ENCODE assay signal across 9 mouse cellular contexts in the genomic region with DNA sequence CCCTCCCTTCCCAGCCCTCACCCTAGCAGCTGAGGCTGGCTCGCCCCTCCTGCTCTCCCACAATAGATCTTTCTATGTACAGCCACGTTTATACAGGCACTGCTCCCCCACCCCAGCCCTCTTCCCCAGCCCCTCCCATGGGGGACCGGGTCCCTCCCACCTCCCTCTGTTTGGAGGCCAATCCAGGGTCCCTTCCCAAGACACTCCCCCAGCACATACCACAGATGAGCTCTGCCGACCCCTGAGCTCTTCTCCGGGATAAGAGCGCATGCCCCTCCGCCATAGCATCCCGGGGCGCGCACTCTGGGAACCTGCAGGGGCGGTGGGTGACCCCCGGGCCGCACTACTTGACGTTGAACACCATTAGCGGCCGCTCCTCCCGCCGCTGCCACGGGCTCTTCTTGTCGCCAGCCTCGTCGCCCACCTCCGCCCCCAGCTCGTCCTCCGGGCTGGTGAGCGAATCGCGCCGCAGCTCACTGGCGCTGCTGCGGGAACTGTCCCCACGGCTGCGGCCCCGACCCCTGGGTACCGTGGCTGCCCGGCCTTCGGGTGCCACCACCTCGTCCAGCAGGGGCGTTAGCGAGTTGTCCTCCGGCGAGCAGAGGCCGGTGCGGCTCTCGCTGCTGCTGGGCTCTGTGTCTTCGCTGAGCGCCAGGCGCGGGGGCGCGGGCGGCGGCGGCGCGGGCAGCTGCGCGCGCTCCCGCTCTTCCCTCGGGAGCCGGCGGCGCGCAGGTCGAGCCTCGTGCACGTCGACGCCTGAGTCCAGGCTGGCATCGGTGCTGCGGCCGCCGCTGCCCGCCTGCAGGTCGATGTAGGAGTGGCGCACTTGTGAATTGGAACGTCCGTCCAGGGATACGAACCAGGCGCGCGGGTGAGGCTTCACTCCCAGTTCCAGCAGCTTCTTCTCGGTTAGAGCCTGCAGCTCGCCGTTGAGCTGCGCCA. TPM values are rescaled to one million over a fixed set of nuclear protein-coding genes. Genes with fewer than 3 reads are reported as not detected.
DNase-seq lines count a peak whose midpoint lies in the region; ATAC-seq and TF ChIP-seq lines count a peak whose summit lies in the region.
"Had no signal": no experiment of that assay in that cellular context is flagged by ENCODE, and none has a peak within 500 bp of the region (broad histone marks: within the 10 kb centered on the region; RNA-seq: fewer than 3 reads in every experiment).

No protein-coding gene starts in this region.

- peak overlapping the region; percentile 52 for H3K9ac ChIP-seq in limb, embryonic 14.5 days (ENCODE audit: low read depth, low read length, severe bottlenecking)
- peak overlapping the region; percentile 65 for H3K9ac ChIP-seq in midbrain, embryonic 13.5 days (replicated peaks)

- peak; percentile 70 for DNase-seq in layer of hippocampus, adult 11-12 months (ENCODE audit: low spot score)
- DNase-seq in layer of hippocampus, adult 9-10 months (ENCODE audit: low spot score), result no peak
- peak; percentile 78 for DNase-seq in gastrocnemius, postnatal 14 days
- peak; percentile 56 for DNase-seq in kidney, adult 11 months
- no peak for DNase-seq in limb, embryonic 14.5 days (ENCODE audit: low spot score)

- H3K4me1 ChIP-seq in limb, embryonic 14.5 days (ENCODE audit: control insufficient read depth, insufficient read depth, low read length), result peaks cover 11% of the 10 kb centered on the region
- peaks cover 43% of the 10 kb centered on the region for H3K4me1 ChIP-seq in midbrain, embryonic 13.5 days (replicated peaks)
- H3K4me1 ChIP-seq in testis, adult 2 months (ENCODE audit: control insufficient read depth, insufficient read depth, low read length), result peaks cover 16% of the 10 kb centered on the region

- H3K9me3 ChIP-seq in limb, embryonic 14.5 days (ENCODE audit: control insufficient read depth, low read length), result no peaks in the 10 kb centered on the region
- H3K9me3 ChIP-seq in midbrain, embryonic 13.5 days, result no peaks in the 10 kb centered on the region

- no peak for TF ChIP-seq CTCF in testis, adult 2 months (IDR thresholded peaks at IDR 0.05; ENCODE audit: control insufficient read depth, insufficient read depth, insufficient replicate concordance, low read depth, low read length)

- H3K4me2 ChIP-seq in limb, embryonic 14.5 days (replicated peaks; ENCODE audit: low read depth, low read length, severe bottlenecking), result peak overlapping the region; percentile 80
- H3K4me2 ChIP-seq in midbrain, embryonic 13.5 days (replicated peaks), result peak overlapping the region; percentile 59

- ATAC-seq in common myeloid progenitor, adult 5-6 weeks (replicated peaks; ENCODE audit: low read depth, poor library complexity, severe bottlenecking), result 0 out of 2 replicates have a peak, but pooled peaks have one; percentile 13
- peak; percentile 17; the same call in 1 of the 2 replicates for ATAC-seq in limb, embryonic 14.5 days (ENCODE audit: low FRiP score, low read depth)
- ATAC-seq in midbrain, embryonic 13.5 days, result peak; percentile 34; the same call in 1 of the 2 replicates

- H3K4me3 ChIP-seq in limb, embryonic 14.5 days (replicated peaks; ENCODE audit: low read length), result peak overlapping the region; percentile 38
- H3K4me3 ChIP-seq in midbrain, embryonic 13.5 days (replicated peaks), result peak overlapping the region; percentile 33
- peak overlapping the region; percentile 85 for H3K4me3 ChIP-seq in testis, adult 2 months (ENCODE audit: control insufficient read depth, low read depth, low read length)

- 8% methylated on average over 65 of the region's 87 CpGs for WGBS in limb, embryonic 14.5 days
- WGBS in midbrain, embryonic 13.5 days, result 4% methylated on average over 86 of the region's 87 CpGs

- intact Hi-C loops in gastrocnemius, postnatal 14 days (cut with DNase I; ENCODE audit: low total_unique reads), result loop anchor here (5.0 kb wide), 1 partner anchor 130 kb away; no protein-coding TSS in a partner anchor

- H3K27me3 ChIP-seq in limb, embryonic 14.5 days (ENCODE audit: control insufficient read depth, insufficient read depth, low read length), result peaks cover 4% of the 10 kb centered on the region; the same call in 1 of the 2 replicates
- H3K27me3 ChIP-seq in midbrain, embryonic 13.5 days, result peaks cover 16% of the 10 kb centered on the region
- no peaks in the 10 kb centered on the region for H3K27me3 ChIP-seq in testis, adult 2 months (ENCODE audit: control insufficient read depth, insufficient read depth, low read length)

- peaks cover 91% of the 10 kb centered on the region for H3K36me3 ChIP-seq in limb, embryonic 14.5 days (ENCODE audit: control insufficient read depth, insufficient read depth, low read length)
- peaks cover 85% of the 10 kb centered on the region for H3K36me3 ChIP-seq in midbrain, embryonic 13.5 days
- H3K36me3 ChIP-seq in testis, adult 2 months (ENCODE audit: control insufficient read depth, insufficient read depth, low read length), result no peaks in the 10 kb centered on the region

- H3K27ac ChIP-seq in limb, embryonic 14.5 days (replicated peaks; ENCODE audit: low read depth, low read length), result no peak overlapping the region
- H3K27ac ChIP-seq in midbrain, embryonic 13.5 days, result peak overlapping the region; percentile 72
- H3K27ac ChIP-seq in testis, adult 2 months (ENCODE audit: control insufficient read depth, insufficient read depth, low read depth, low read length), result no peak overlapping the region

- no peak for TF ChIP-seq POLR2A in limb, embryonic 14.5 days (IDR thresholded peaks at IDR 0.05; ENCODE audit: borderline replicate concordance, extremely low read depth, insufficient read depth, insufficient read length)
- no peak for TF ChIP-seq POLR2A in testis, adult 2 months (IDR thresholded peaks at IDR 0.05; ENCODE audit: control insufficient read depth, low read depth, low read length)

RNA-seq across cellular contexts. Expression of gene Grn, which starts 7.3 kb away (rescaled TPM):
- 20.9 and 26.1 TPM in 2 replicates for total RNA-seq in common myeloid progenitor, adult 5-6 weeks (2017)
- total RNA-seq in gastrocnemius, postnatal 14 days (2021), result 10 to 100 TPM; 57.2 to 63.7 TPM
- 120 and 135 TPM in 2 replicates for polyA plus RNA-seq in limb, embryonic 14.5 days (2012; rRNA removed)
- 118 and 133 TPM in 2 replicates for polyA plus RNA-seq in limb, embryonic 14.5 days (2014; fragmentation: Nextera tagmentation; extraction: Ambion mirVana)
- polyA plus RNA-seq in midbrain, embryonic 13.5 days (2015; fragmentation: Nextera tagmentation; extraction: Ambion mirVana), result 57.4 and 61.8 TPM in 2 replicates
- 21.1 TPM in 2 replicates for polyA plus RNA-seq in testis, adult 2 months (2012; rRNA removed)

RNA-seq across cellular contexts. Expression of gene Fam171a2, which starts 10.1 kb away (rescaled TPM):
- 8.2 and 11.6 TPM in 2 replicates for total RNA-seq in common myeloid progenitor, adult 5-6 weeks (2017)
- 1 to 10 TPM; 6.2 to 7.3 TPM for total RNA-seq in gastrocnemius, postnatal 14 days (2021)
- 56.8 and 85.1 TPM in 2 replicates for polyA plus RNA-seq in limb, embryonic 14.5 days (2012; rRNA removed)
- polyA plus RNA-seq in limb, embryonic 14.5 days (2014; fragmentation: Nextera tagmentation; extraction: Ambion mirVana), result 8.9 and 10.0 TPM in 2 replicates
- 10.9 and 18.4 TPM in 2 replicates for polyA plus RNA-seq in midbrain, embryonic 13.5 days (2015; fragmentation: Nextera tagmentation; extraction: Ambion mirVana)
- 0.88 and 1.2 TPM in 2 replicates for polyA plus RNA-seq in testis, adult 2 months (2012; rRNA removed)

RNA-seq across cellular contexts. Expression of gene Slc25a39, which starts 29.6 kb away (rescaled TPM):
- total RNA-seq in common myeloid progenitor, adult 5-6 weeks (2017), result 24.6 and 35.4 TPM in 2 replicates
- total RNA-seq in gastrocnemius, postnatal 14 days (2021), result 10 to 100 TPM; 46.6 to 48.9 TPM
- 120 and 181 TPM in 2 replicates for polyA plus RNA-seq in limb, embryonic 14.5 days (2012; rRNA removed)
- polyA plus RNA-seq in limb, embryonic 14.5 days (2014; fragmentation: Nextera tagmentation; extraction: Ambion mirVana), result 179 and 195 TPM in 2 replicates
- 141 and 154 TPM in 2 replicates for polyA plus RNA-seq in midbrain, embryonic 13.5 days (2015; fragmentation: Nextera tagmentation; extraction: Ambion mirVana)
- 1,405 and 1,456 TPM in 2 replicates for polyA plus RNA-seq in testis, adult 2 months (2012; rRNA removed)

RNA-seq across cellular contexts. Expression of gene Itga2b, which starts 32.5 kb away (rescaled TPM):
- 142 and 145 TPM in 2 replicates for total RNA-seq in common myeloid progenitor, adult 5-6 weeks (2017)
- total RNA-seq in gastrocnemius, postnatal 14 days (2021), result 1 to 10 TPM; 1.6 to 2.5 TPM
- 7.0 and 7.3 TPM in 2 replicates for polyA plus RNA-seq in limb, embryonic 14.5 days (2012; rRNA removed)
- 3.5 and 5.0 TPM in 2 replicates for polyA plus RNA-seq in limb, embryonic 14.5 days (2014; fragmentation: Nextera tagmentation; extraction: Ambion mirVana)
- 4.9 and 6.0 TPM in 2 replicates for polyA plus RNA-seq in midbrain, embryonic 13.5 days (2015; fragmentation: Nextera tagmentation; extraction: Ambion mirVana)
- 3.4 and 5.2 TPM in 2 replicates for polyA plus RNA-seq in testis, adult 2 months (2012; rRNA removed)

RNA-seq across cellular contexts. Expression of gene Rundc3a, which starts 44.2 kb away (rescaled TPM):
- 1.1 TPM in 1 of 2 replicates, not detected in the other for total RNA-seq in common myeloid progenitor, adult 5-6 weeks (2017)
- total RNA-seq in gastrocnemius, postnatal 14 days (2021), result under 1 TPM; 0.66 to 0.90 TPM
- polyA plus RNA-seq in limb, embryonic 14.5 days (2012; rRNA removed), result 2.9 and 3.2 TPM in 2 replicates
- polyA plus RNA-seq in limb, embryonic 14.5 days (2014; fragmentation: Nextera tagmentation; extraction: Ambion mirVana), result 1.0 and 1.1 TPM in 2 replicates
- polyA plus RNA-seq in midbrain, embryonic 13.5 days (2015; fragmentation: Nextera tagmentation; extraction: Ambion mirVana), result 131 and 153 TPM in 2 replicates
- 53.7 and 55.6 TPM in 2 replicates for polyA plus RNA-seq in testis, adult 2 months (2012; rRNA removed)
- polyA plus RNA-seq: G1E had no signal

Comparison
In these comparisons a context has a peak if more than half of its experiments do, and no peak if none do; other contexts are left out.
1. DNase-seq: peak in layer of hippocampus, adult 11-12 months (single experiment), gastrocnemius, postnatal 14 days (single experiment) and kidney, adult 11 months (single experiment); none in layer of hippocampus, adult 9-10 months (single experiment) and limb, embryonic 14.5 days (single experiment).
2. H3K4me3 ChIP-seq: peak in every context shown above with its lines; median percentile 85 in testis, adult 2 months; 38 in limb, embryonic 14.5 days; 33 in midbrain, embryonic 13.5 days.
3. Peak in every context shown above with its lines, with median percentiles within 50 percentile points of each other: ATAC-seq.